Mouse (Mus musculus) heart, postnatal 0 days (tissue): Measurements from ENCODE around the gene Foxn3. TPM values are rescaled to one million over a fixed set of nuclear protein-coding genes. Genes with fewer than 3 reads are reported as not detected.

Source experiments
- ATAC-seq: fragments of 200-750 bp; cut with Nextera tagmentation; 2 replicates; pipeline ENCODE4 v1.8.0; 2017; ENCODE audit warnings: low read depth, moderate number of reproducible peaks, moderate library complexity; ENCODE audit not compliant: insufficient read depth
- DNase-seq: peaks from one replicate; pipeline ENCODE4 v3.0.0-alpha.2; 2016; ENCODE audit warnings: low spot score
- H3K27ac ChIP-seq: fragments of 300-500 bp; sonication (generic); 2 replicates; pipeline ENCODE4 v1.5.1; 2014; ENCODE audit warnings: low read depth, mild to moderate bottlenecking
- H3K27me3 ChIP-seq: fragments of 300-500 bp; sonication (generic); 2 replicates; pipeline ENCODE4 v1.6.1; 2014; ENCODE audit warnings: low read length, mixed read lengths; ENCODE audit not compliant: control insufficient read depth, insufficient read depth
- H3K36me3 ChIP-seq: fragments of 300-500 bp; sonication (generic); replicated peaks from 2 replicates; pipeline ENCODE4 v1.6.1; 2014; ENCODE audit warnings: low read length, mixed read lengths; ENCODE audit not compliant: control insufficient read depth, insufficient read depth
- H3K4me1 ChIP-seq: fragments of 300-500 bp; sonication (generic); 2 replicates; pipeline ENCODE4 v1.6.1; 2014; ENCODE audit warnings: antibody characterized with exemption; ENCODE audit not compliant: control insufficient read depth, insufficient read depth
- H3K4me2 ChIP-seq: fragments of 300-500 bp; sonication (generic); 2 replicates; pipeline ENCODE4 v1.6.1; 2014; ENCODE audit warnings: low read depth, mild to moderate bottlenecking, low read length, moderate library complexity
- H3K4me3 ChIP-seq: fragments of 300-500 bp; sonication (generic); 2 replicates; pipeline ENCODE4 v1.5.1; 2014; ENCODE audit warnings: low read depth, low read length
- H3K9ac ChIP-seq: fragments of 300-500 bp; sonication (generic); replicated peaks from 2 replicates; pipeline ENCODE4 v1.6.1; 2014; ENCODE audit warnings: low read depth, low read length, mixed read lengths
- H3K9me3 ChIP-seq: fragments of 300-500 bp; sonication (generic); replicated peaks from 2 replicates; pipeline ENCODE4 v1.6.1; 2016; ENCODE audit warnings: low read length; ENCODE audit not compliant: control insufficient read depth
- CTCF ChIP-seq: IDR thresholded peaks from 2 replicates; pipeline ENCODE4 v1.5.1; 2016; ENCODE audit warnings: antibody characterized with exemption, control low read depth, low read depth
- EP300 ChIP-seq: IDR thresholded peaks from 2 replicates; pipeline ENCODE4 v1.6.1; 2016; ENCODE audit warnings: antibody characterized with exemption, low read depth
- WGBS: fragments of 180-500 bp; shearing (Covaris S2); extraction: QIAGEN DNeasy Blood & Tissue Kit; methylation state at CpG from one replicate; pipeline ENCODE4 v1.1.7; 2014; 5-methylcytosine and 5-hydroxymethylcytosine counted together
- polyA plus RNA-seq: library from polyadenylated mRNA; unstranded; fragments of >200 nt; fragmentation: Nextera tagmentation; extraction: Ambion mirVana; gene quantifications from 2 replicates; pipeline ENCODE4 v1.2.1, GENCODE M21; 2015
- total RNA-seq: library from RNA; depleted of rRNA; stranded (reverse); fragments of >200 nt; gene quantifications from 2 replicates; pipeline ENCODE4 v1.2.3, GENCODE M21; 2014; ENCODE audit warnings: low replicate concordance

Foxn3 gene
- total and polyA plus RNA-seq, 2 experiments from 2014 or later: 31.4 to 55.3 TPM

DNA sequence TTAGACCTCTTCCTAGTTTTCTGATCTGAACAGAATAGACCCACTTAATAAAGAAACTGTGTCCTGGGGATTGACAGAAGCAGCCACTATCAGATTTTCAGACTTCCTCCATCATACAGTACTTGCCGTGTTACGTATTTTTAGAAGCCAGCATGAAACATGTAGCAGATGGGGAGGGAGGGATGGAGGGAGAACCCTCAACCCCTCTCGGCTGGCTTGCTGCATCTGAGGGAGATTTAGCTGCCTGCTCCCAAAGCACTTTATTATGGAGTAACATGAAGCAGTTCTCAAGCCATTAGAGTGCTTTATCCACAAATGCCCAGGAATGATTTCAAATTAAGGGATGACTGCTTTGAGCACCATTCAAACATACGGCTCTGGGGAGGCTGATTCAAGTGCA is 377.1 kb downstream of the Foxn3 start:
- no peaks in the 10 kb centered on the region for H3K9me3 ChIP-seq
- H3K9ac ChIP-seq: no peak overlapping the region
- 0 out of 2 replicates have a peak, but pooled peaks cover 3% of the 10 kb centered on the region for H3K36me3 ChIP-seq
- no peaks in the 10 kb centered on the region for H3K27me3 ChIP-seq
- H3K4me1 ChIP-seq: peaks cover 9% of the 10 kb centered on the region; the same call in 1 of the 2 replicates
- ATAC-seq: no peak
- 55% methylated on average over 4 of the region's 4 CpGs for WGBS
- H3K4me2 ChIP-seq: no peak overlapping the region
- no peak overlapping the region for H3K4me3 ChIP-seq
- TF ChIP-seq CTCF (no peak), EP300 (no peak)
- DNase-seq: no peak
- no peak overlapping the region for H3K27ac ChIP-seq

DNA sequence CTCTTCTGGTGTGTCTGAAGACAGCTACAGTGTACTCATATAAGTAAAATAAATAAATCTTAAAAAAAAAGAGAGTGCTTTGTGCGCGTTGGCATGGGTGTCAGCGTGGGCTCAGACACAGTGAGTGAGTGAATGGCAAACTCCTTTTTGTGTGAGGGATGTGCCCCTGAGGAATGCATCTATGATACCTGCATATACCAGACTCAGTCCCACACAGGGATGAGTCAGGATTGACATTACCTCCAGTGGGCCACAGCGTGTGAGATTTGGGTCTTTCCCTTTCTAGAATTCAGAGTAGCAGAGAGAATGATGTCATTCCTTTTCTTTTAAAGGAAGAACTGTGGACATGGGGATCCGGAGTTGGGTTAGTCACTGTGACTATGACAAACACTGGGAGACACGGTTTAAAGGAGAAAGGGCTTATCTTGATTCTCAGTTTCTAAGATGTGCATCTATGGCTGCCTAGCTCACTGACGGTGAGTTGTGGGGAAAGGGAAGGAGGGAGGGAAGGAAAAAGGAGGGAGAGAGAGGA is 380.1 kb downstream of the Foxn3 start:
- DNase-seq (no peak), ATAC-seq (no peak)
- Histone ChIP-seq H3K27me3 (no peaks in the 10 kb centered on the region), H3K9me3 (no peaks in the 10 kb centered on the region; the same call in 1 of the 2 replicates), H3K4me3 (no peak overlapping the region), H3K27ac (no peak overlapping the region), H3K4me1 (peaks cover 9% of the 10 kb centered on the region; the same call in 1 of the 2 replicates), H3K36me3 (no peaks in the 10 kb centered on the region), H3K4me2 (no peak overlapping the region), H3K9ac (no peak overlapping the region)
- 82% methylated on average over 7 of the region's 7 CpGs for WGBS
- TF ChIP-seq EP300 (no peak), CTCF (no peak)

GRCm38 (mm10) chr12:99182338-99182737 is 381.0 kb downstream of the Foxn3 start:
- peak; percentile 47; the same call in 1 of the 2 replicates for ATAC-seq
- Histone ChIP-seq H3K4me3 (no peak overlapping the region), H3K4me2 (peak overlapping the region; percentile 12; the same call in 1 of the 2 replicates), H3K9me3 (no peaks in the 10 kb centered on the region; the same call in 1 of the 2 replicates), H3K36me3 (no peaks in the 10 kb centered on the region), H3K27ac (no peak overlapping the region), H3K9ac (no peak overlapping the region), H3K4me1 (peaks cover 9% of the 10 kb centered on the region; the same call in 1 of the 2 replicates), H3K27me3 (no peaks in the 10 kb centered on the region)
- TF ChIP-seq CTCF: no peak
- no peak for TF ChIP-seq EP300
- 60% methylated on average over 3 of the region's 3 CpGs for WGBS
- peak; percentile 25 for DNase-seq

DNA sequence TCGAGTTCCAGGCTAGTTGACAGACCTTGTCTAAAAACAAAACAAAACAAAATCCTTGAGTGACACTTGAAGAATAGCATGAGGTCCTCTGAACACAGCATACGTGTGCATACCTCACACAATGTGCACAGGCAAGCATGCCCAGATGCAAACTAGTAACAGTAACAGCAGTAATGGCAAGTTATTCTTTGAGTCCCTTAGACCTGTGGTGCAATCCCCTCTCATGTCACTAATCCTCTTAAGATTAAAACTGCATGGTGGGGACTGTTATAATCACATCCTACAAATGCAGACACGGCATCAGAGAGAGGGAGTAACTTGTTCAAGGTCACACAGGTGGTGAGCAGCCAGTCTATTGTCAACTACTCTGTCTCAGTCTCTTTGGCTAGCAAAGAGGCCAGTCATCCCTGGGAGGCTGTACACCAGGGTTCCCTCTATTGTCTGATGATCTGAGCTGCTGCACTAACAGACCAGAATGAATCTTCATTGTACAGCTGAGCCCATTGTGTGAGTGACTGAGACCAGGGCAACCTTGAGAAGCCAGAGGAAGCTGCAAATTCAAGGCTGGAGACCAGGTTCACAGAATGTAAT is 383.1 kb downstream of the Foxn3 start:
- no peaks in the 10 kb centered on the region for H3K36me3 ChIP-seq
- WGBS: 58% methylated on average over 3 of the region's 3 CpGs

DNA sequence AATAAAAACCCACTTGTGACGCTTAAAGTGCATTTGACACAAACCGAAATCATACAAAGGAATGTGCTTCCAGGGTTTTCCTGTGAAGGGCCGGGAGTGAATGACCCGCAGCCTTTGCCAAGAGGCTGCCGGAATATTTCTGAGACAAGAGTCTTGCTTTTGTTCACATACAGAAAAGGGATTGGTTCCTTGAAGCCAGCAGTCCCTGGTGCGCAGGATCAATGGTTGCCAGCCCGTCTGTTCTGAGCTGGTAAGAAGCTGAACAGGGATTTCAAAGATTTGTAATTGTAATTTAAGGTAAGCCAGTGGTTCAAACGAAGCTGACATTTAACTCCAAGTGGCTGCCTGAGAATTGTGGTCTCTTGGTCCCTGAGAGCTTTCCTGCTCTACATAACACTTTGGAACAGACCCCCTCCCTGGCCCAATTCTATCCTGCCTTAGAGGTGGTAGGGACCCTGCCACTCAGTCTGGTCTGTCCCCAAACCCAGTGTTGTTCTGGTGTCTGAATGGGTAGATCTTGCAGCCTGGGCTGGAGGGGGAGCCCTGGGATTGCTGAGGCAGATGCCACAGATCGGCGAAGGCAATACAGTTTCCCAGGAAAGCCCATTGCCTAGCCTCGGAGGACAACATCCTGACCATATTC is 388.3 kb downstream of the Foxn3 start:
- H3K27ac ChIP-seq: no peak overlapping the region
- no peak for ATAC-seq
- H3K27me3 ChIP-seq: no peaks in the 10 kb centered on the region
- no peak overlapping the region for H3K9ac ChIP-seq
- DNase-seq: peak; percentile 12
- H3K36me3 ChIP-seq: no peaks in the 10 kb centered on the region
- no peaks in the 10 kb centered on the region; the same call in 1 of the 2 replicates for H3K9me3 ChIP-seq
- peak overlapping the region; percentile 22; the same call in 1 of the 2 replicates for H3K4me2 ChIP-seq
- H3K4me3 ChIP-seq: no peak overlapping the region
- WGBS: 46% methylated on average over 11 of the region's 11 CpGs
- no peak for TF ChIP-seq EP300
- TF ChIP-seq CTCF: no peak
- H3K4me1 ChIP-seq: no peaks in the 10 kb centered on the region

More for the DNA sequence above, 383.1 kb downstream of the Foxn3 start:
- Histone ChIP-seq H3K9ac (no peak overlapping the region), H3K4me1 (peaks cover 9% of the 10 kb centered on the region; the same call in 1 of the 2 replicates), H3K4me3 (no peak overlapping the region), H3K27ac (no peak overlapping the region), H3K27me3 (no peaks in the 10 kb centered on the region), H3K4me2 (no peak overlapping the region), H3K9me3 (no peaks in the 10 kb centered on the region; the same call in 1 of the 2 replicates)
- ATAC-seq (no peak), DNase-seq (no peak)
- TF ChIP-seq EP300: no peak
- TF ChIP-seq CTCF: no peak
